Mouse (Mus musculus) ovary, postnatal 36 days (tissue): ENCODE measurements at regions not wholly inside any gene's neighbourhood (a gene's known extent, or its start where the extent isn't known, plus 50 kb on each side); places are given as distances from the start of the nearest gene placed in this dataset.

Experiments
- DNase-seq: peaks from one replicate; pipeline ENCODE4 v3.0.0; 2022; ENCODE audit warnings: low spot score, mixed read lengths

DNA sequence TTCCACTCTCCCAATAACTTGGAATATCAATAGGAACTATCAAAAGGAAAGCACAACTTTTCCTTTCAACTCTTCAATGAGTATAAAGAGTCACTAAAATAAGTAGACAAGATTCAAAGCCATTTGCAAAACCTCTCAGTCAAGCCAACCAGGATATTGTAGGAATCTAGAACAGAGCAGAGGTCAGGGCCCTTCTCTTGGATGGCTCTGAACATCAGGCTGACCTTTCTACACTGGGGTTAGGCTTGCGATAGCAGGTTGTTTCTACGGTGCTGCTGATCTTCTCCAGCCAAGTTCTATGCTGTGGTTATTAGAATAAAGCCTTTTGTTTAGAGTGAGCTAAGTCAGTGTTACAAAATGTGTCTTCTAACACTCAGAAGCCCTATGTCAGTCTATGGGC is 658.6 kb downstream of the Ofcc1 start:
- DNase-seq = no peak

DNA sequence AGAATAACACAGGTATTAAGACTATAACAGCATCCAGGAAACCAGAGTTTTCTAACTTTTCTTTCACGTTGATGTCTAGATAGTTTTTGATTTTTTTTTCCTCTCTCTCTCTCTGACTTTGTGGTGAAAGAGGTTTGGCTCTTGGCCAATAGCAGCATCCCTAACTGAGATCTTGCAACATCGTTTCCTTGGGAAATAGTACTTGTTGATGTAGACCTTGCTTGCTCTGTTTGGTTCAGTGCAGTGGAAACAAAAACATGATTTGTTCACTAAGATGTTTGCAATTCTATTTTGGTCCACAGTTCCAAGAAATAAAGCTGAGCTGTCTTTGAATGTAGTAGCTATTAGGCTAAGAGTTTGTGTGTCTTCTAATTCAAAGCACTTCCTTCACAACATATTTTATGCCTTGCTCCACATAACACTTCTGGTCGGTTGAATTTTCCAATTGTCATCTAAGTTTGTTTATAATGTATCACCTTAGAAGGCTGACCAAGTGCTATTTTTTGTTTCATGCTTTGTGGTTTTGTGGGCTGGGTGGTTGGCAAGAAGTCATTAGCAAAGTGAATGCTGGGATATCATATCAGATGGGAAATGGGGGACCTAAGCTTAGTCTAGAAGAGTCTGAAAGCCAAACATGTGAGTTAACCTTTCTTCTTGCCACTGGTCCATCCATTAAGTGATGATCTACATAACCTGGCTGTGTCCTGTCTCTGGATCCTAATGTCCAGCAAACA is 669.8 kb downstream of the Ofcc1 start:
- no peak for DNase-seq

DNA sequence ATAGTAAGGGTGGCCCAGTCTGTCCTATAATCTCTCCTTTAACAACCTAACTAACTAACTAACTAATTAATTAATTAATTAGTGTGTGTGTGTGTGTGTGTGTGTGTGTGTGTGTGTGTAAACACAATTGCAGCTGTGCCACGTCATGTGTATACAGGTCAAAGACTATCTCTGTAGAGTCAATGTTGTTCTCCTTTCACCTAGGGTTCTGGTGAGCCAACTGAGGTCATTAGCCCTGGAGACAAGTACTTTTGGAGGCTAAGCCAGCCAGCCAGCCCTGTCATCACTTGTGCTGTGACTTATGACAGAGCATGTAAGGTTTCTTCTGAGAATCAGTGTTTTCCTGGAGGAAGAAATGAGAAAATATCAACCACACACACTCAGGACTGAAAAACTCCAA is 696.7 kb downstream of the Ofcc1 start:
- DNase-seq = no peak

DNA sequence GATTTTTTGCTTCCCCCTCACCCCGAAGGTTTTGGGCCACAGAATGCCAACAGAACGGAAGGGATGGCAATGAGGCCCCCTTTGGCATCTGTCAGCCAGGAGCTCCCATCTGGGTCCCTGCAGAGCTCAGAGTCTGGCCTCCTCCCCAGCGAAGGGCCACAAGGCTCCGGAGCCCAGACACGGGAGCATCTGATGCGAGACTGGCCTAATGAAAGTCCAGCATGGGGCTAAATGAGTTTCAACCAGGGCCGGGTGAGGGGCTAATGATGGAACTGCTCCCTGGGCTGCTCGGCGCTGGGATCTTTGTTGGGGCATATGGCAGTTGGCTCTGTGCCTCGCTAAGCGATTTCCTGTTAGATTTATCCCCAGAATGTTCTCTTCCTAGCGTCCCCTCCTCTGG is 688.8 kb upstream of the Slc35b3 start:
- DNase-seq = no peak

DNA sequence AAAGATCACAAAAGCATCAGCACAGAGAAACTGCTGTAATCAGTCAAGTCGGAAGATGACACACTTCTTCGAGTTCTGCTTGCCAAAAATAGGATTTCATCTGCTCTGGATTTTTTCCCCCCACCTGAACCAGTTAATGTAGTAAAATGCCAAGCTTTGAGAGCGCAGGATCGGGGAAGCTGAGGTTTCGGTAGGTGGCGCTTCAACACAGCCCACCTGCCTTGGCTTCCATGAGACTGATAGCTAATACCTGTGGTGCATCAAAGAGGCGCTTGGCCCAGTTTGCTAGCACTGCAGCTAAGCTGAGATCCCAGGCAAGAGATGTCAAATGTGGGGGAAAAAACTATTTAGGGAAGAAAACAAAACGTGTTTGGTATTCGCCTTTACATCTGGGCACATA is 686.7 kb upstream of the Slc35b3 start:
- peak; percentile 8 for DNase-seq

GRCm38 (mm10) chr13:39631506-39632132 is 670.9 kb upstream of the Slc35b3 start:
- no peak for DNase-seq
